Mouse (Mus musculus) forebrain, postnatal 0 days (tissue): Measurements from ENCODE around the gene Adam19. TPM values are rescaled to one million over a fixed set of nuclear protein-coding genes. Genes with fewer than 3 reads are reported as not detected.

Source experiments
- ATAC-seq: fragments of 200-750 bp; cut with Nextera tagmentation; 2 replicates; pipeline ENCODE4 v1.8.0; 2017; ENCODE audit warnings: mild to moderate bottlenecking, moderate library complexity
- DNase-seq: peaks from one replicate; pipeline ENCODE4 v3.0.0-alpha.2; 2015
- H3K27ac ChIP-seq: fragments of 300-500 bp; sonication (generic); 2 replicates; pipeline ENCODE4 v1.5.1; 2014; ENCODE audit warnings: low read depth, mild to moderate bottlenecking, antibody characterized with exemption, low read length, moderate library complexity, mixed read lengths
- H3K27me3 ChIP-seq: fragments of 300-500 bp; sonication (generic); 2 replicates; pipeline ENCODE4 v1.6.1; 2014; ENCODE audit warnings: mild to moderate bottlenecking, low read length, mixed read lengths; ENCODE audit not compliant: insufficient read depth
- H3K36me3 ChIP-seq: fragments of 300-500 bp; sonication (generic); 2 replicates; pipeline ENCODE4 v1.6.1; 2014; ENCODE audit warnings: mild to moderate bottlenecking, moderate library complexity; ENCODE audit not compliant: insufficient read depth
- H3K4me1 ChIP-seq: fragments of 300-500 bp; sonication (generic); 2 replicates; pipeline ENCODE4 v1.6.1; 2014; ENCODE audit warnings: antibody characterized with exemption; ENCODE audit not compliant: insufficient read depth
- H3K4me2 ChIP-seq: fragments of 300-500 bp; sonication (generic); 2 replicates; pipeline ENCODE4 v1.6.1; 2014; ENCODE audit warnings: low read depth, mild to moderate bottlenecking, moderate library complexity
- H3K4me3 ChIP-seq: fragments of 300-500 bp; sonication (generic); 2 replicates; pipeline ENCODE4 v1.5.1; 2014; ENCODE audit warnings: low read depth, low read length, mixed read lengths
- H3K9ac ChIP-seq: fragments of 300-500 bp; sonication (generic); 2 replicates; pipeline ENCODE4 v1.6.1; 2014; ENCODE audit warnings: mild to moderate bottlenecking
- H3K9me3 ChIP-seq: fragments of 300-500 bp; sonication (generic); 2 replicates; pipeline ENCODE4 v1.6.1; 2016; ENCODE audit warnings: low read length
- CTCF ChIP-seq: sonication (generic); IDR thresholded peaks from 2 replicates; pipeline ENCODE4 v1.5.1; 2016; ENCODE audit warnings: antibody characterized with exemption, control low read depth, low read depth
- WGBS: fragments of 180-500 bp; shearing (Covaris S2); extraction: QIAGEN DNeasy Blood & Tissue Kit; methylation state at CpG from one replicate; pipeline ENCODE4 v1.1.7; 2014; 5-methylcytosine and 5-hydroxymethylcytosine counted together
- polyA plus RNA-seq: library from polyadenylated mRNA; unstranded; fragments of >200 nt; fragmentation: Nextera tagmentation; extraction: Ambion mirVana; gene quantifications from 2 replicates; pipeline ENCODE4 v1.2.1, GENCODE M21; 2015
- total RNA-seq: library from RNA; depleted of rRNA; stranded (reverse); fragments of >200 nt; gene quantifications from 2 replicates; pipeline ENCODE4 v1.2.3, GENCODE M21; 2014

Gene Adam19
- total and polyA plus RNA-seq, 2 experiments from 2014 or later = 5.0 to 19.8 TPM

DNA sequence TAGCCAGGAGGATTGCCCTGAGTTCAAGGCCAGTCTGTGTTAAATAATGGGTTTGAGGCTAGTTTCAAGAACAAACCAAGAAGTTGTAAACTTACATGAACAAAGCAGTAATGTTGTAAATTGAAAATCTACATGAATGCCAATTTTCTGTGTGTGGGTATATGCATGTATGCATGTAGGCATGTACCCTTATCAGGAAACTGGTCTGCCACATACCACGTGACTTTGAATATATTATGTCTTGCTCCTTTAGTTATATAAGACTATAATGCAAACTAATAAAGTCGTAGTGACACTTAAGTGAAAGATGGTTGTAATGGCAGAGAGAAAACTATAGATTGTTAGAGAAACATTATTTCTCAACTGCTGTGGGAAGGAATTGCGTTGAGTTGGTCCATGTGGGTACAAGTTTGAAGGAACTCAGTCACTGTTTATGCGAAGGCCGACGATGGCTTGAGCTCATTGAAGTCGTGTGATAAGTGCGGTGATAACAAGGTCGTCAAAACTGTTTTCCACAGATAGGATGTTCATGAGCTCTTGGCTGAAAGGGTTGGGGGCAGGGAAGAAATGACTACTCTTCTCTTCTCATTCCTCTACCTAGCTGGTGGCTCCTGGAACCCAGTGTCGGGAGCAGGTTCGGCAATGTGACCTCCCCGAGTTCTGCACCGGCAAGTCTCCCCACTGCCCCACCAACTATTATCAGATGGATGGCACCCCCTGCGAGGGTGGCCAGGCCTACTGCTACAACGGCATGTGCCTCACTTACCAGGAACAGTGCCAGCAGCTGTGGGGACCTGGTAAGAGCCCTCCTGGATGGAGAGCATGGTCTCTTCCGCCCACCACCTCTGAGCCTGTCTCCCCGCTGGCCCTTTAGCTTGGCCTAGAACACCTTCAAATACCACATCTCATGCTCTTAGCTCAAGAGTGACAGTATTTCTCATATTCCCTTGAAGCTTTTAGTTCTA, 75.5 kb downstream of the Adam19 start:
- H3K4me3 ChIP-seq = no peak overlapping the region
- H3K9me3 ChIP-seq = no peaks in the 10 kb centered on the region
- ATAC-seq (no peak), DNase-seq (no peak)
- peaks cover 52% of the 10 kb centered on the region for H3K36me3 ChIP-seq
- no peak overlapping the region for H3K9ac ChIP-seq
- no peaks in the 10 kb centered on the region for H3K27me3 ChIP-seq
- no peak overlapping the region for H3K4me2 ChIP-seq
- no peaks in the 10 kb centered on the region for H3K4me1 ChIP-seq
- 93% methylated on average over 17 of the region's 17 CpGs for WGBS
- H3K27ac ChIP-seq = no peak overlapping the region
- no peak for TF ChIP-seq CTCF

DNA sequence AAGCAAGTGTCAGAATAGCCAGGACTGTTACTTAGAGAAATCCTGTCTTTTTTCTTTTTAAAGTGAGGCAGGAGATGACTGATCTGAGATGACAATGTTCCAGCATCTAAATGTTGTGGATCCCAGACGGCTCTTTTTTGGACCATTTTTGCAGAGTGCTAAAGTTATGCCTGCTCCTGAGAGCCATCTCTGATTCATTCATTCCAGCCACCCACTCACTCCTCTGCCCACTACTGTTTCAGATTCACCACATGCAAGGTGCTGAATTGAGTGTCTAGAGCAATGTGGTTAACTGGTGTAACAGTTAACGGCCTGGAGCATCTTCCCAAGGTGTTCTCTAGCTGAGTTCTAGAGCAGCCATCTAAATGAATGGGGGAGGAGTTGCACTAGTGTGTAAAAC, 79.1 kb downstream of the Adam19 start:
- Histone ChIP-seq H3K36me3 (peaks cover 54% of the 10 kb centered on the region), H3K4me3 (no peak overlapping the region), H3K27ac (no peak overlapping the region), H3K4me1 (no peaks in the 10 kb centered on the region), H3K9me3 (no peaks in the 10 kb centered on the region), H3K4me2 (no peak overlapping the region), H3K27me3 (no peaks in the 10 kb centered on the region), H3K9ac (no peak overlapping the region)
- WGBS = 90% methylated on average over 2 of the region's 2 CpGs
- DNase-seq (no peak), ATAC-seq (no peak)
- no peak for TF ChIP-seq CTCF

DNA sequence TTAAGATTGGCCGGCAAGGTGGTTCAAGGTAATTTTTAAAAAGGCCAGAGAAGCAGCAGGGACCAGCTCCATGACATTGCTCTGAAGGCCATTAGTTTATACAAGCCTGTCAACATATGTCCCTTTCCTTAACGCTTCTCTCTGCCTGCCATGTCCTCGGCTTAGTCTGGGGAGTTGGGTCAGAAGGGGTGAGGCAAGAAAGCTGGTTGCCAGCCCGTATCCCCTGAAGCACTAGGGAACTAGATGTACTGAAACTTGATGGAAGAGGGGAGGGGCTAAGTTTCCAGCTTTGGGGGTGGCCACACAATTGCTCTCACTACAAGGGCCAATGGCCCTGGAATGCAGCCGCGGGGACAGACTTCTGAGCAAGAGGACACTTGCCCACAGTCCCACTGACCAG, 87.5 kb downstream of the Adam19 start:
- Histone ChIP-seq H3K9me3 (no peaks in the 10 kb centered on the region), H3K27me3 (no peaks in the 10 kb centered on the region), H3K27ac (no peak overlapping the region), H3K4me1 (no peaks in the 10 kb centered on the region), H3K36me3 (peaks cover 64% of the 10 kb centered on the region), H3K4me3 (no peak overlapping the region), H3K4me2 (no peak overlapping the region), H3K9ac (no peak overlapping the region)
- no peak for TF ChIP-seq CTCF
- no peak for ATAC-seq
- WGBS = 92% methylated on average over 6 of the region's 6 CpGs
- no peak for DNase-seq

DNA sequence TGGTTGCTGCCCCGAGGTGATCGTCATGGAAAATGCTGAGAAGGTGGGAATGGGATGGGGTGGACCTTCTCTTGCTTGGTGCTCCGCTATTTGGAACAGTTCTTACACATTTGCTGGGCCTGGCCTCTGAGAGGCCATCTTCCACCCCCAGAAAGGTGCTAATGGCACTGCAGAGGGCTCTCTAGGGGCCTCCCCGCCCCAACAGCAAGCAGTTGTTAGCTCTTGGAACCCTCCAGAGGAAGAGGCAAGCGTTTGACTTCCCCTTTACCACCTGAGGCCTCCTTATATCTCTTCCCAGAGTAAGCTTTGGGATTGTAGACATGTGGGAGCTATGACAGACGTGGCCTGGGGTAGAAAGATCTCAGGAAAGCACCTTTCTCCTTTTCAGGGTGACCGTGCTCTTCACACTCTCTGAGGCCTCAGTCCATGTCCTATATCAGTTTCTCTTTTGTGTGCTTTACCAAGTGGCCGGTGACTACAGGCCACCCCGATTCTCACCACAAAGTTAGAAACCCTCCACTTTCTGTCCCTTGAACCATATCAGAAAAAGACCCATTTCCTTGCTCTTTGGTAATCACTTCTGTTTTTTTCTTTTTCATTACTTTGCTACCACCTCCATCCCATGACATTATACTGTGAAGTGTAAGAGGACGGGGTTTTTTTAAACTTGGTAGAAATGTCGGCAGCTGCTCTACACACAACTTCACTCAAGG, 89.5 kb downstream of the Adam19 start:
- no peak for TF ChIP-seq CTCF
- Histone ChIP-seq H3K27ac (no peak overlapping the region), H3K36me3 (peaks cover 47% of the 10 kb centered on the region), H3K4me3 (no peak overlapping the region), H3K9me3 (no peaks in the 10 kb centered on the region), H3K9ac (no peak overlapping the region), H3K4me2 (no peak overlapping the region), H3K4me1 (no peaks in the 10 kb centered on the region), H3K27me3 (no peaks in the 10 kb centered on the region)
- no peak for ATAC-seq
- no peak for DNase-seq
- WGBS = 92% methylated on average over 11 of the region's 11 CpGs

DNA sequence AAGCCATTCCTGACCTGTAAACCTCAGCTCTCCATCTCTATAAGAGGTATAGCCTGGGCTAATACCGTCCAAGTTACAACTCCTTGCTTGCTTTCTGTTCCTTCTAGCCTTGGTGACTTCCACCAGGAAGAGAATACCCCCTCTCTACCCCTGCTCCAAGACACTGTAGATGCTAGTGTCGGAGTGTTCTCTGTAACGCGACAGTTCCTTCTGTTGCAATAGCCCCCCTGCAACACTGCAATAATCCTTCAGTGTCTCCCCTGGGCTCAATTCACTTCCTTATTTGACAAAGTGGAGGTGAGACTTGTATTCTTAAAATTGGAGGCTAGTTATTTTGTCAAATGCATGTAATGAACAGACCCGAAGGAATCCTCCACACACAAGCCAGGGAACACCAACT, 90.8 kb downstream of the Adam19 start:
- Histone ChIP-seq H3K4me3 (no peak overlapping the region), H3K27ac (no peak overlapping the region), H3K36me3 (peaks cover 37% of the 10 kb centered on the region), H3K9ac (no peak overlapping the region), H3K9me3 (no peaks in the 10 kb centered on the region), H3K4me2 (no peak overlapping the region), H3K4me1 (no peaks in the 10 kb centered on the region), H3K27me3 (no peaks in the 10 kb centered on the region)
- TF ChIP-seq CTCF = no peak
- no peak for DNase-seq
- no peak for ATAC-seq
- WGBS = 92% methylated on average over 5 of the region's 5 CpGs

DNA sequence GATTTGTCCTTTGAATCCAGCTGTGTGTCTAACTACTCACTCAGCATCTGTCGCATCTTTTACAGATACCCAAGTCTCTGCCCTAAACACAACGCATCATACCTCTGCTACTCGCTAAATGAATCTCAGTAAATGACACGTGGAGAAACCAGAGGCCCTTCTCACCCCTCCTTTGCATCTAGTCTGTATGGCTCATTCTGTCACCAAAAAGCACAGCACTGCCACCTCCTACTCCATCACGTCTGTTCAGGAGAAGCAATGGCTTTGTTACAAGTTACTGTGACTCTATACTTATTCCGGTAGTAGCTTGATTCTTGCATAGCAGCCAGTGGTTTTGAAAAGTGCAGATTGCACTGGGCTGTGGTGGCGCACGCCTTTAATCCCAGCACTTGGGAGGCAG, 101.2 kb downstream of the Adam19 start:
- no peaks in the 10 kb centered on the region for H3K4me1 ChIP-seq
- H3K36me3 ChIP-seq = no peaks in the 10 kb centered on the region
- TF ChIP-seq CTCF = no peak
- H3K9me3 ChIP-seq = no peaks in the 10 kb centered on the region
- no peak overlapping the region for H3K27ac ChIP-seq
- no peak for DNase-seq
- H3K9ac ChIP-seq = no peak overlapping the region
- 90% methylated on average over 8 of the region's 8 CpGs for WGBS
- ATAC-seq = no peak
- no peaks in the 10 kb centered on the region for H3K27me3 ChIP-seq
- no peak overlapping the region for H3K4me3 ChIP-seq
- no peak overlapping the region for H3K4me2 ChIP-seq

DNA sequence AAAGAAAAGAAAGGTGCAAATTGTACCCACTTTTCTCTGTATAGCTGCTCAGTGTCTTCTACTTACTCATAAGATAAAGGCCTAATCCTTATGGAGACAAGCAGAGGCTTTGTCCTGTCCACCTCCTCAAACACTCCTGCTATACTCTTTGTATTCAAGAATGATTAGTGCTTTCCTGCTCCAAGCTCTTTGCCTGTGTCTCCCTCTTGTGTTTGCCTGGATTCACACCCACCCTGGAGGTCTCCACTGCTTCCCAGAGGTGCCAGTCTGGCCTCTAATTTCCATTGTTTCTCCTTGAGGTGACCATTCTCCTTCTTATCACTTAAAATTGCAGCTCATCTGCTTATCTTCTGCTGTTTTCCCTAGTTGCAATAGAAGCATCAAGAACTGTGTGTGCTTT, 101.7 kb downstream of the Adam19 start:
- no peak overlapping the region for H3K27ac ChIP-seq
- H3K4me3 ChIP-seq = no peak overlapping the region
- no peaks in the 10 kb centered on the region for H3K9me3 ChIP-seq
- ATAC-seq (no peak), DNase-seq (no peak)
- H3K4me2 ChIP-seq = no peak overlapping the region
- no peak overlapping the region for H3K9ac ChIP-seq
- H3K36me3 ChIP-seq = no peaks in the 10 kb centered on the region
- no peaks in the 10 kb centered on the region for H3K4me1 ChIP-seq
- TF ChIP-seq CTCF = no peak
- no peaks in the 10 kb centered on the region for H3K27me3 ChIP-seq
